Mouse (Mus musculus) heart, postnatal 0 days (tissue): ENCODE results near the gene Mybpc2. TPM values are rescaled to one million over a fixed set of nuclear protein-coding genes. Genes with fewer than 3 reads are reported as not detected.
A peak's percentile ranks its signal among the peaks of the same experiment; 100 is the strongest.

Experiments used
- ATAC-seq: fragments of 200-750 bp; cut with Nextera tagmentation; 2 replicates; pipeline ENCODE4 v1.8.0; 2017; ENCODE audit warnings: low read depth, moderate number of reproducible peaks, moderate library complexity; ENCODE audit not compliant: insufficient read depth
- DNase-seq: peaks from one replicate; pipeline ENCODE4 v3.0.0-alpha.2; 2016; ENCODE audit warnings: low spot score
- H3K27ac ChIP-seq: fragments of 300-500 bp; sonication (generic); 2 replicates; pipeline ENCODE4 v1.5.1; 2014; ENCODE audit warnings: low read depth, mild to moderate bottlenecking
- H3K27me3 ChIP-seq: fragments of 300-500 bp; sonication (generic); 2 replicates; pipeline ENCODE4 v1.6.1; 2014; ENCODE audit warnings: low read length, mixed read lengths; ENCODE audit not compliant: control insufficient read depth, insufficient read depth
- H3K36me3 ChIP-seq: fragments of 300-500 bp; sonication (generic); replicated peaks from 2 replicates; pipeline ENCODE4 v1.6.1; 2014; ENCODE audit warnings: low read length, mixed read lengths; ENCODE audit not compliant: control insufficient read depth, insufficient read depth
- H3K4me1 ChIP-seq: fragments of 300-500 bp; sonication (generic); 2 replicates; pipeline ENCODE4 v1.6.1; 2014; ENCODE audit warnings: antibody characterized with exemption; ENCODE audit not compliant: control insufficient read depth, insufficient read depth
- H3K4me2 ChIP-seq: fragments of 300-500 bp; sonication (generic); 2 replicates; pipeline ENCODE4 v1.6.1; 2014; ENCODE audit warnings: low read depth, mild to moderate bottlenecking, low read length, moderate library complexity
- H3K4me3 ChIP-seq: fragments of 300-500 bp; sonication (generic); 2 replicates; pipeline ENCODE4 v1.5.1; 2014; ENCODE audit warnings: low read depth, low read length
- H3K9ac ChIP-seq: fragments of 300-500 bp; sonication (generic); replicated peaks from 2 replicates; pipeline ENCODE4 v1.6.1; 2014; ENCODE audit warnings: low read depth, low read length, mixed read lengths
- H3K9me3 ChIP-seq: fragments of 300-500 bp; sonication (generic); replicated peaks from 2 replicates; pipeline ENCODE4 v1.6.1; 2016; ENCODE audit warnings: low read length; ENCODE audit not compliant: control insufficient read depth
- CTCF ChIP-seq: IDR thresholded peaks from 2 replicates; pipeline ENCODE4 v1.5.1; 2016; ENCODE audit warnings: antibody characterized with exemption, control low read depth, low read depth
- EP300 ChIP-seq: IDR thresholded peaks from 2 replicates; pipeline ENCODE4 v1.6.1; 2016; ENCODE audit warnings: antibody characterized with exemption, low read depth
- WGBS: fragments of 180-500 bp; shearing (Covaris S2); extraction: QIAGEN DNeasy Blood & Tissue Kit; methylation state at CpG from one replicate; pipeline ENCODE4 v1.1.7; 2014; 5-methylcytosine and 5-hydroxymethylcytosine counted together
- polyA plus RNA-seq: library from polyadenylated mRNA; unstranded; fragments of >200 nt; fragmentation: Nextera tagmentation; extraction: Ambion mirVana; gene quantifications from 2 replicates; pipeline ENCODE4 v1.2.1, GENCODE M21; 2015
- total RNA-seq: library from RNA; depleted of rRNA; stranded (reverse); fragments of >200 nt; gene quantifications from 2 replicates; pipeline ENCODE4 v1.2.3, GENCODE M21; 2014; ENCODE audit warnings: low replicate concordance

Mybpc2 gene
- total and polyA plus RNA-seq, 2 experiments from 2014 or later = 2.6 to 4.5 TPM

DNA sequence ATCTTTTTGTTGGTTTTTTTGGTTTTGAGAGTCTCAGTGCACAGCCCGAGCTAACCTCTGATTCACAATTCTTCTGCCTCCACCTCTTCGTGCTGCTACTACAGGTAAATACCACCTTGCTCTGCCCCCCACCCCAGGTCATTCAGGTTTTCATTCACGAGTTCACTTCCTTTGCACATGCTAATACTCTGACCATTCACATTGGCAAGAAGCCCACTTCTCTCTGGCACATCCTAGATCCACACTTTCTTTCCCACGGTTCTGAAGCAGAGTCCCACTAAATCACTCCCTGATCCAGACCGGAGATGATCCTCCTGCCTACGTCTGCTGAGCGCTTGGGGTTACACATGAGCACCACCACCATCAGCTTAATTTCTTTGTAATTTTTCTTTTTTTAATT, 29.4 kb downstream of the Mybpc2 start:
- 82% methylated on average over 7 of the region's 7 CpGs for WGBS

DNA sequence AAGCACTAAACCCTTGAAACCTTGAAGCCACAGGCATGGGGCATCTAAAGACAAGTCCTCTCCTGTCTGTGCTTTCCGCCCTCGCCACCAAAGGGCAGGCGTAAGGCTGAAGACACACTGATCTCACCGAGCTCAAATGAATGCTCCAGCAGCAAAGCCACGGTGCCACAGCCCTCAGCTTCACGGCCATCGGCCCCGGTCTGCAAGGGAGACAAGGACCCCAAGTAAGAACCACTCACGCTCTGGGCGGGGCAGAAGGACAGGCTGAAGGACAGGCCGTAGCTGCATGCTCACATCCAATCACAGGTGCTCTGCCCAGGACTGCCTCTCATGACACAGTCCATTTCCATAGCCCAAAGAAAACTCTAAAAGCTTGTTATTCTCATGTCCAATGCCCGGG, 29.8 kb downstream of the Mybpc2 start:
- 90% methylated on average over 12 of the region's 12 CpGs for WGBS
- no peaks in the 10 kb centered on the region for H3K9me3 ChIP-seq
- no peak overlapping the region for H3K4me2 ChIP-seq
- H3K36me3 ChIP-seq = peaks cover 30% of the 10 kb centered on the region
- no peaks in the 10 kb centered on the region for H3K27me3 ChIP-seq
- DNase-seq (no peak), ATAC-seq (no peak)
- H3K4me3 ChIP-seq = no peak overlapping the region
- peaks cover 15% of the 10 kb centered on the region for H3K4me1 ChIP-seq
- H3K27ac ChIP-seq = no peak overlapping the region
- no peak for TF ChIP-seq EP300
- TF ChIP-seq CTCF = no peak
- H3K9ac ChIP-seq = no peak overlapping the region

More for the DNA sequence above, 29.4 kb downstream of the Mybpc2 start:
- Histone ChIP-seq H3K9ac (no peak overlapping the region), H3K27me3 (no peaks in the 10 kb centered on the region), H3K36me3 (peaks cover 30% of the 10 kb centered on the region), H3K27ac (no peak overlapping the region), H3K4me3 (no peak overlapping the region), H3K4me1 (peaks cover 15% of the 10 kb centered on the region), H3K4me2 (peak overlapping the region; percentile 80; the same call in 1 of the 2 replicates), H3K9me3 (no peaks in the 10 kb centered on the region)
- no peak for DNase-seq
- no peak for ATAC-seq
- TF ChIP-seq CTCF = no peak
- TF ChIP-seq EP300 = no peak

DNA sequence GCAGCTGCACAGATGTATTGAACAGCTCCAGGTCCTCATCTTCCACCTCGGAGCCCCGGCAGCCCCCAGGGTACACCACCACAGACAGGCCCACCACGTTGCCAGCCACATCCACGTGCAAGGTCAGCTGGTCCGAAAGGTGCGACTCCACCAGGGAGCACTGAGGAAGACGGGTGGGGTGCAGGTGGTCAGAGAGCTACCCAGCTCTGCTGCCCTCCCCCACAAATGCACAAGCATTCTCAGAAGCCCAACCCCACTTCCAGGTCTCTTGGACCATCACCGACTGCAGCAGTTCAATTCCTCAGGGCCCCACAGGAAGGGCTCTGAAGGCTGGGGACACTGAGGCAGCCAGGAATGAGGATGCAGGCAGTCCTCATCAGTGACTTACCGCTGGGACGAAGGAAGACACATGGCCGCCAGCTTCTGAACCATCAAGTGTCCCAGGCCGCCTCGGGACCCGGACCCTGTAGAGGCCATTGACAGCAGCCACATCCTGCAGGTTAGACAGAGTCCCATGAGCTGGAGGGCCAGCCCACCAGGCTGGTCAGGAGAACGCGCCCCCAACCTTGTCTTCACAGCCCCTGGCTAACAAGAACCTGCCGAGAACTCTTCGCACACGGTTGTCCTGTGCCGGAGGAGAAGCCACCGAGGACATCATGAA, 32.2 kb downstream of the Mybpc2 start:
- Histone ChIP-seq H3K36me3 (peaks cover 30% of the 10 kb centered on the region), H3K4me2 (no peak overlapping the region), H3K4me1 (peaks cover 15% of the 10 kb centered on the region), H3K27me3 (no peaks in the 10 kb centered on the region), H3K27ac (no peak overlapping the region), H3K9ac (no peak overlapping the region), H3K4me3 (no peak overlapping the region), H3K9me3 (no peaks in the 10 kb centered on the region)
- ATAC-seq (no peak), DNase-seq (no peak)
- WGBS = 89% methylated on average over 21 of the region's 21 CpGs
- TF ChIP-seq EP300 (no peak), CTCF (no peak)

DNA sequence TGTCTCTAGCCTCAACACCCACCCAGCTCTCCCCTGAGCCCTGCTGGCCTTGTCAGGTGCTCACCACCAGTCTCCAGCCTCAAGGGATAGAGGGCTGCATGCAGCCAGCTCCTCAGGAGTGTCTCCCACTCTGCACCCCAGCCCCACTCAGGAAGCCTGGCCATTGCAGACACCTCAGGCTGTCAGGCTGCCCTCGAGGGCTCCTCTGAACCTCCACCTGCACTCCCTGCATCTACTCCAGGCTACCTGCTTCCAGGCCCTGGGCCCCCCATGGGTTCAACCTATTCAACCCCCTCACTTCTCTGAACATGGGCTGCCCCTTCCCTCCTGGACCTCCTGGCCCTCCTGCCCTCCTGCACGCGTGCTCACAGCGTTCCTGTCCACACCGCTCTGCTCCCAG, 33.1 kb downstream of the Mybpc2 start:
- H3K9ac ChIP-seq = no peak overlapping the region
- TF ChIP-seq CTCF (no peak), EP300 (no peak)
- DNase-seq = no peak
- no peak for ATAC-seq
- no peaks in the 10 kb centered on the region for H3K9me3 ChIP-seq
- WGBS = 93% methylated on average over 5 of the region's 5 CpGs
- no peak overlapping the region for H3K27ac ChIP-seq
- H3K36me3 ChIP-seq = peaks cover 30% of the 10 kb centered on the region
- H3K4me3 ChIP-seq = no peak overlapping the region
- peaks cover 8% of the 10 kb centered on the region; the same call in 1 of the 2 replicates for H3K4me1 ChIP-seq
- H3K4me2 ChIP-seq = no peak overlapping the region
- H3K27me3 ChIP-seq = no peaks in the 10 kb centered on the region

DNA sequence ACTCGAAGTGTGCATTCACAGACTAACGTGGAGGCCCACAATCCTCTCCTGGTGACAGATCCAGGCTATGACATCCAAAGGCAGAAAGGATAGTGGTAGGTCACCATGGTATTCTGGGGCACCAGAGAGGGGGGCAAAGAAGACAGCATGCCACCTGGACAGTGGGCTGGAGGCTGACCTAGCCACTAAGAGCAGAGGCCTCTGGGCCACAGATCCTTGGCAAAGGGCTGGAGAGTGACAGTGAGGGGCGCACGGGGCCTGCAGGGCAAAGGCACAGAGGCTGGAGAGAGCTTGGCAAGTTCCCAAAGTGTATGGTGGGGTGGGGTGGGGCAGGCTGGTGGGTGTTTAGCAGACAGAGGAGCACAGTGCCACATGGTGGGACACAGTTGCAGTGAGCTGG, 34.2 kb downstream of the Mybpc2 start:
- H3K9me3 ChIP-seq = no peaks in the 10 kb centered on the region
- no peak overlapping the region for H3K9ac ChIP-seq
- no peak overlapping the region for H3K4me2 ChIP-seq
- TF ChIP-seq EP300 = no peak
- TF ChIP-seq CTCF = no peak
- H3K4me3 ChIP-seq = no peak overlapping the region
- no peak for DNase-seq
- peaks cover under 1% of the 10 kb centered on the region; the same call in 1 of the 2 replicates for H3K4me1 ChIP-seq
- ATAC-seq = no peak
- WGBS = 56% methylated on average over 4 of the region's 4 CpGs
- H3K27ac ChIP-seq = no peak overlapping the region
- H3K36me3 ChIP-seq = peaks cover 30% of the 10 kb centered on the region
- no peaks in the 10 kb centered on the region for H3K27me3 ChIP-seq

DNA sequence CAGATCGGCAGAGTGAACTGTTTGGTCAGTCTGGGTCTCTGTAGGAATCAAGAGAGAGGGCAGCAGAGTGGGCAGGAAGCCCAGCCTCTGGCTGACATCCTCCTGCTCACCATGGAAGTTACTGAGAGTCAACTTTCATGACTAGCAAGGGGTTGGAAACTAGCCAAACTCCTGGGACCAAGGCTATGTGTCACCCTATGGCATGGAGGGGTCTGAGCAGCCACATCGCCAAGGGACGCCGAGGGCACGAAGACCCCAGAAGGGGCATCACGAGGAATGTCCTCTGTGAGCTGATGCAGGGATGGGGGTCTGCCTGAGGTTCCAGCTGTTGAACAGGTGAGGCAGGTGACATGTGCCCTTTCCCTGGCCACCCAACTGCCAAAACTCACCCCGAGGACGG, 35.9 kb downstream of the Mybpc2 start:
- Histone ChIP-seq H3K9me3 (no peaks in the 10 kb centered on the region), H3K4me3 (no peak overlapping the region), H3K9ac (no peak overlapping the region), H3K36me3 (peaks cover 30% of the 10 kb centered on the region), H3K27ac (no peak overlapping the region), H3K27me3 (no peaks in the 10 kb centered on the region), H3K4me1 (no peaks in the 10 kb centered on the region), H3K4me2 (no peak overlapping the region)
- DNase-seq (no peak), ATAC-seq (no peak)
- TF ChIP-seq EP300 = no peak
- 86% methylated on average over 8 of the region's 8 CpGs for WGBS
